Mouse (Mus musculus) ES-E14 (cell line): ENCODE data around the gene Slc25a47. TPM values are rescaled to one million over a fixed set of nuclear protein-coding genes. Genes with fewer than 3 reads are reported as not detected.

Source experiments
- DNase-seq: peaks from one replicate; pipeline ENCODE4 v3.0.0-alpha.2; 2013; ENCODE audit warnings: low read depth, low spot score
- H3K27ac ChIP-seq: 2 replicates; pipeline ENCODE4 v1.5.1; 2012; ENCODE audit warnings: low read depth, mild to moderate bottlenecking, low read length, moderate library complexity, mixed read lengths; ENCODE audit not compliant: poor library complexity, insufficient read depth, severe bottlenecking
- H3K36me3 ChIP-seq: 2 replicates; pipeline ENCODE4 v1.6.1; 2012; ENCODE audit warnings: mild to moderate bottlenecking, low read length, moderate library complexity, mixed read lengths; ENCODE audit not compliant: control insufficient read depth, poor library complexity, insufficient read depth, severe bottlenecking
- H3K4me1 ChIP-seq, 2 experiments: fragments of 150-350 bp in 1 of 2; sonication (generic) in 1 of 2; 2 replicates each; pipeline ENCODE4 v1.6.1; 2012; ENCODE audit warnings: low read length in 2 of 2, mild to moderate bottlenecking in 1 of 2, mixed read lengths in 1 of 2; ENCODE audit not compliant: control insufficient read depth in 2 of 2, insufficient read depth in 2 of 2, poor library complexity in 1 of 2
- H3K4me3 ChIP-seq, 2 experiments: fragments of 150-350 bp in 1 of 2; sonication (generic) in 1 of 2; 2 replicates each; pipeline ENCODE4 v1.5.1; 2012; ENCODE audit warnings: low read length in 2 of 2, low read depth in 1 of 2, mild to moderate bottlenecking in 1 of 2, mixed read lengths in 1 of 2; ENCODE audit not compliant: insufficient read depth in 1 of 2, poor library complexity in 1 of 2, severe bottlenecking in 1 of 2
- H3K9ac ChIP-seq: 2 replicates; pipeline ENCODE4 v1.6.1; 2012; ENCODE audit warnings: low read depth, mild to moderate bottlenecking, low read length, mixed read lengths; ENCODE audit not compliant: poor library complexity, insufficient read depth, severe bottlenecking
- H3K9me3 ChIP-seq: fragments of 150-350 bp; sonication (generic); 2 replicates; pipeline ENCODE4 v1.6.1; 2012; ENCODE audit warnings: low read depth, mild to moderate bottlenecking, low read length; ENCODE audit not compliant: control insufficient read depth, insufficient read depth
- CHD2 ChIP-seq: IDR thresholded peaks from 2 replicates; pipeline ENCODE4 v1.6.1; 2014; ENCODE audit warnings: mild to moderate bottlenecking, low read depth, low read length, inconsistent platforms
- HCFC1 ChIP-seq: IDR thresholded peaks from 2 replicates; pipeline ENCODE4 v1.6.1; 2012; ENCODE audit warnings: low read length, inconsistent platforms, borderline replicate concordance; ENCODE audit not compliant: insufficient read depth
- MAFK ChIP-seq: IDR thresholded peaks from 2 replicates; pipeline ENCODE4 v1.6.1; 2014; ENCODE audit warnings: mild to moderate bottlenecking, low read depth, low read length, inconsistent platforms; ENCODE audit not compliant: insufficient read depth
- ZC3H11A ChIP-seq: IDR thresholded peaks from 2 replicates; pipeline ENCODE4 v1.6.1; 2012; ENCODE audit warnings: low read depth, mild to moderate bottlenecking, inconsistent platforms, low read length, borderline replicate concordance
- ZNF384 ChIP-seq: IDR thresholded peaks from 2 replicates; pipeline ENCODE4 v1.6.1; 2012; ENCODE audit warnings: low read depth, low read length, inconsistent platforms
- in situ Hi-C, 2 experiments: fragments of 600-800 bp; cut with MboI; formaldehyde crosslinking; loops; one replicate each; pipeline ENCODE4 v1.15.1; 2025; ENCODE audit warnings: low sequenced_read_pairs in 2 of 2, inconsistent platforms in 1 of 2; ENCODE audit not compliant: unreplicated experiment in 2 of 2
- total RNA-seq: library from RNA; depleted of rRNA; stranded (reverse); fragments of 300-350 nt; gene quantifications from 2 replicates; pipeline ENCODE4 v1.2.3, GENCODE M21; 2012

Slc25a47 gene
- total RNA-seq, 1 experiment, result 8.1 TPM

DNA sequence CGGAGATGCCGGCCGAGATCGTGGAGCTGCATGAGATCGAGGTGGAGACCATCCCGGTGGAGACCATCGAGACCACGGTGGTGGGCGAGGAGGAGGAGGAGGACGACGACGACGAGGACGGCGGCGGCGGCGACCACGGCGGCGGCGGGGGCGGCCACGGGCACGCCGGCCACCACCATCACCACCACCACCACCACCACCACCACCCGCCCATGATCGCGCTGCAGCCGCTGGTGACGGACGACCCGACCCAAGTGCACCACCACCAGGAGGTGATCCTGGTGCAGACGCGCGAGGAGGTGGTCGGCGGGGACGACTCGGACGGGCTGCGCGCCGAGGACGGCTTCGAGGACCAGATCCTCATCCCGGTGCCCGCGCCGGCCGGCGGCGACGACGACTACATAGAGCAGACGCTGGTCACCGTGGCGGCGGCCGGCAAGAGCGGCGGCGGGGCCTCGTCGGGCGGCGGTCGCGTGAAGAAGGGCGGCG lies 42.3 kb upstream of the Slc25a47 start:
- Histone ChIP-seq H3K4me1 (peaks cover 4% of the 10 kb centered on the region in 2 experiments; a peak in 3 of 4 replicates), H3K4me3 (peak overlapping the region; percentile 98), H3K9ac (peak overlapping the region; percentile 93), H3K27ac (peak overlapping the region; percentile 99), H3K9me3 (no peaks in the 10 kb centered on the region), H3K36me3 (peaks cover 7% of the 10 kb centered on the region)
- no peak for DNase-seq
- no peak for TF ChIP-seq HCFC1
- TF ChIP-seq ZNF384, result no peak
- no peak for TF ChIP-seq CHD2
- TF ChIP-seq ZC3H11A, result no peak
- TF ChIP-seq MAFK, result no peak
- in situ Hi-C loops, result no loop called here

GRCm38 (mm10) chr12:108794078-108794711 lies 41.7 kb upstream of the Slc25a47 start:
- in situ Hi-C loops, result no loop called here
- peak overlapping the region; percentile 99 for H3K27ac ChIP-seq
- H3K4me1 ChIP-seq, result peaks cover 4% of the 10 kb centered on the region in 2 experiments; a peak in 3 of 4 replicates
- no peaks in the 10 kb centered on the region for H3K9me3 ChIP-seq
- peak; percentile 52 for DNase-seq
- peak overlapping the region; percentile 98 for H3K4me3 ChIP-seq
- H3K36me3 ChIP-seq, result peaks cover 7% of the 10 kb centered on the region
- peak overlapping the region; percentile 93 for H3K9ac ChIP-seq
- TF ChIP-seq HCFC1 (peak; percentile 67; the same call in 1 of the 2 replicates), ZC3H11A (no peak)

DNA sequence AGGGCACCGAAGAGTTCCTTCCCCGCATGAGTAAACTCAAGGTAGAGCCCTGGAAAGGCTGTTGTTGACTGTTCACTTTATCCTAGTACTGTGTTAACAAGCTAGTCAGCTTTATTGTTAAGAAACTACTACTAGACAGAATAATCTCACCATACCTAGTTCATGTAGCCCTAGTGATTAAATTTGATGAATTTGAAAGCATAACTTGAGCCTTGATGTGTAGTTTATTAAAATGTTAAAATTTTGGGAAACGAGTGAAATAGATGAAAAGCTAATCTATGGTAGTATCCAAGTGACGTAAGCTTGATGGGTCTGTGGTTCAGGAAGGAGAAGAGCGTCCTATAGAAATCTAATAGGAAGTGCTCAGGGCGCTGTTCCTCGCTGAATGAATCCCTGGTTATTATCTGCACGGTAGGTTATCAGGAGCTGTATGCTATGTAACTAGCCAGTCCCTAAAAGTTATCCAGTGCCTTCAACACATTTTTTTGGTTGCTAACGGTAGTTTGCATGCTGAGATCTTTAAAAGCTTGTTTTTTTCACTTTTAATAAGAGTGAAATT lies 40.8 kb upstream of the Slc25a47 start:
- no peak for DNase-seq
- in situ Hi-C loops, result no loop called here
- H3K9me3 ChIP-seq, result no peaks in the 10 kb centered on the region
- H3K4me1 ChIP-seq, result peaks cover 4 to 7% of the 10 kb centered on the region in 2 experiments; a peak in 3 of 4 replicates
- H3K4me3 ChIP-seq, result peak overlapping the region; percentile 98
- H3K27ac ChIP-seq, result no peak overlapping the region; the same call in 1 of the 2 replicates
- TF ChIP-seq CHD2 (no peak), HCFC1 (no peak), ZNF384 (no peak), ZC3H11A (no peak)
- H3K9ac ChIP-seq, result no peak overlapping the region; the same call in 1 of the 2 replicates
- H3K36me3 ChIP-seq, result peaks cover 7% of the 10 kb centered on the region

DNA sequence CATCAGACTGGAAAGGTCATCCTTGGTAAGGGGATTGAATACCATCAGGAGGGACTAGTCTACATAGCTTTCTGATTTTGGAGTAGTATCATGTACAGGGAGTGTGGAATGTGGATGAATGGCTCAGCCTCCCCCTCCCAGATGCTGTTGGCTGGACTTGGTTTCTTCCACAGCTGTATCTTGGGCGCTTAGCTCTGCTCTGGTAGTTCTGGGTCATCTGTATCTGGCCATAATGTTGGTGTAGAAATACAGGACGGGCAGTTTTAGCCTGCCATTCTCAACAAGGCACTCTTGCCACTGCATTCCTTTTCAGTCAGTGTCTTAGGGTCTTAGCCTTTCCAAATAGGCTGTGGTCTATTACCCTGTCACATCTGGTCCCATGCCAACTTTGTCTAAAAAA lies 34.2 kb upstream of the Slc25a47 start:
- no peak for DNase-seq
- Histone ChIP-seq H3K4me1 (peaks cover 7 to 16% of the 10 kb centered on the region in 2 experiments), H3K9ac (no peak overlapping the region), H3K36me3 (peaks cover 8% of the 10 kb centered on the region), H3K27ac (no peak overlapping the region), H3K4me3 (no peak overlapping the region), H3K9me3 (no peaks in the 10 kb centered on the region)
- in situ Hi-C loops, result no loop called here
- no peak for TF ChIP-seq ZC3H11A
- no peak for TF ChIP-seq HCFC1
- TF ChIP-seq CHD2, result no peak
- no peak for TF ChIP-seq ZNF384

GRCm38 (mm10) chr12:108804388-108804787 lies 31.5 kb upstream of the Slc25a47 start:
- DNase-seq, result no peak
- Histone ChIP-seq H3K9ac (no peak overlapping the region), H3K27ac (no peak overlapping the region), H3K9me3 (no peaks in the 10 kb centered on the region), H3K36me3 (peaks cover 18% of the 10 kb centered on the region), H3K4me1 (peaks cover 4 to 14% of the 10 kb centered on the region in 2 experiments; a peak in 3 of 4 replicates), H3K4me3 (no peak overlapping the region)
- in situ Hi-C loops, result no loop called here
- no peak for TF ChIP-seq CHD2
- TF ChIP-seq ZNF384, result no peak
- TF ChIP-seq MAFK, result no peak
- TF ChIP-seq HCFC1, result no peak
- no peak for TF ChIP-seq ZC3H11A
